Mouse (Mus musculus) kidney, postnatal 0 days (tissue): ENCODE measurements around the gene Macc1. TPM values are rescaled to one million over a fixed set of nuclear protein-coding genes. Genes with fewer than 3 reads are reported as not detected.

Source experiments
- ATAC-seq: fragments of 200-750 bp; cut with Nextera tagmentation; replicated peaks from 2 replicates; pipeline ENCODE4 v1.8.0; 2017; ENCODE audit warnings: low read depth, moderate number of reproducible peaks, moderate TSS enrichment, moderate library complexity; ENCODE audit not compliant: low FRiP score
- DNase-seq: peaks from one replicate; pipeline ENCODE4 v3.0.0-alpha.2; 2016; ENCODE audit warnings: low spot score
- H3K27ac ChIP-seq: fragments of 300-500 bp; sonication (generic); 2 replicates; pipeline ENCODE4 v1.5.1; 2014; ENCODE audit warnings: mild to moderate bottlenecking
- H3K27me3 ChIP-seq: fragments of 300-500 bp; sonication (generic); 2 replicates; pipeline ENCODE4 v1.6.1; 2014; ENCODE audit warnings: low read length, mixed read lengths; ENCODE audit not compliant: insufficient read depth
- H3K36me3 ChIP-seq: fragments of 300-500 bp; sonication (generic); 2 replicates; pipeline ENCODE4 v1.6.1; 2014; ENCODE audit warnings: low read length, mixed read lengths; ENCODE audit not compliant: insufficient read depth
- H3K4me1 ChIP-seq: fragments of 300-500 bp; sonication (generic); replicated peaks from 2 replicates; pipeline ENCODE4 v1.6.1; 2014; ENCODE audit warnings: antibody characterized with exemption, low read length, mixed read lengths; ENCODE audit not compliant: insufficient read depth
- H3K4me2 ChIP-seq: fragments of 300-500 bp; sonication (generic); 2 replicates; pipeline ENCODE4 v1.6.1; 2014; ENCODE audit warnings: mild to moderate bottlenecking, low read length, moderate library complexity, mixed read lengths
- H3K4me3 ChIP-seq: fragments of 300-500 bp; sonication (generic); replicated peaks from 2 replicates; pipeline ENCODE4 v1.5.1; 2014; ENCODE audit warnings: low read depth, low read length
- H3K9ac ChIP-seq: fragments of 300-500 bp; sonication (generic); 2 replicates; pipeline ENCODE4 v1.6.1; 2014; ENCODE audit warnings: low read depth, low read length
- H3K9me3 ChIP-seq: fragments of 300-500 bp; sonication (generic); replicated peaks from 2 replicates; pipeline ENCODE4 v1.6.1; 2016; ENCODE audit warnings: low read length, inconsistent platforms, mixed read lengths
- CTCF ChIP-seq: IDR thresholded peaks from 2 replicates; pipeline ENCODE4 v1.5.1; 2016; ENCODE audit warnings: antibody characterized with exemption, low read depth, mild to moderate bottlenecking, moderate library complexity
- WGBS: fragments of 180-500 bp; shearing (Covaris S2); extraction: QIAGEN DNeasy Blood & Tissue Kit; methylation state at CpG from one replicate; pipeline ENCODE4 v1.1.7; 2014; 5-methylcytosine and 5-hydroxymethylcytosine counted together
- polyA plus RNA-seq: library from polyadenylated mRNA; unstranded; fragments of >200 nt; fragmentation: Nextera tagmentation; extraction: Ambion mirVana; gene quantifications from 2 replicates; pipeline ENCODE4 v1.2.1, GENCODE M21; 2015

Macc1 gene
- polyA plus RNA-seq, 1 experiment from 2014 or later, result 0.78 TPM

DNA sequence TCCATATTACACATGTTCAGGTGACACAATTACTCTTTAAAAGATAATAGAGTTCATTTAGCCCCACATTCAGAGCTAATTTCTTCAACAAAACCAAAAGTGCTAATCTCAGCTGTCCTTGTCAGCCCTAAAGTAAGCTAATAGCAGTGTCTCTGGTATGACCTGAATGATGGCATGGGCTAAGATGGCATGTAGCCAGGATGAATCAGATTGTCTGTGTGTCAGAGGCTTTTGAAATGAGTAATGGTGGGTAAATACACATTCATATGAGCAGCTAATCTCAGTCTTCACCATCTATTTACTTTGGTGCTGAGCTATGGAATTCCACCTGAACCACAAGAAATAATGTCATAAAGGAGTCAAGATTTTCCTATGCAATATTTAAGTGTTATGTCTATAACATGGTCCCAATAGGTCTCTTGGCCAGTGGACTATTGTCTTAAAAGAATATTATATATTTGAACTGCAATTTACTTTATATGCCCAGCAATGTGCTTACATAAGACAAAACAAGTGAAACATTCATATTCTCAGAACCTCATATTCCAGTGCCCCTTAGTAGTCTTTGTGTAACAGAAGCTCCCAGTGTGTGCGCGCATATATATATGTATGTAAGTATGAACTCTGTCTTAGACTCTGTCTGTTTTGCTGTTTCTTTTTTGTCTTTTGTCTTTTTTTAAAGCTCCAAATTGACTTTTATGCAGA, 112.3 kb downstream of the Macc1 start:
- TF ChIP-seq CTCF, result no peak
- WGBS, result 97% methylated on average over 2 of the region's 2 CpGs
- no peak for ATAC-seq
- no peaks in the 10 kb centered on the region for H3K4me1 ChIP-seq
- no peak overlapping the region for H3K4me2 ChIP-seq
- no peak overlapping the region for H3K27ac ChIP-seq
- H3K4me3 ChIP-seq, result no peak overlapping the region
- no peaks in the 10 kb centered on the region for H3K36me3 ChIP-seq
- no peak for DNase-seq
- no peaks in the 10 kb centered on the region for H3K9me3 ChIP-seq
- no peaks in the 10 kb centered on the region for H3K27me3 ChIP-seq
- no peak overlapping the region for H3K9ac ChIP-seq

DNA sequence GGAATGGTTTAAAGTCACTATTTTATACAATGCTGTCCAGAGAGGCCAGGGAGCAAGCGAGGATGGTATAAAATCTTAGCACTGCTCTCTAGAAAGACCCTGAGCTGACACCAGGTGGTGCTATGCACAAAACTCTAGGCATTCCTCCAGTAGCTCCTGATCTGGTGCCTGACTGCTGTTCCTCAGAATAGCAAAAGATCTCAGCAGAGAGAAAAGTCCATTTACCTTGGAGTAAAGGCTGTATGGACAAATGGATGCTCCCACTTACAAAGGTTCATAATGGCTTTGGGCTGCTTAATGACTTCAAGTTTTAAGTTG, 112.8 kb downstream of the Macc1 start:
- H3K27me3 ChIP-seq, result no peaks in the 10 kb centered on the region
- no peak overlapping the region for H3K4me3 ChIP-seq
- no peaks in the 10 kb centered on the region for H3K9me3 ChIP-seq
- peak; percentile 71; the same call in 1 of the 2 replicates for ATAC-seq
- no peak overlapping the region for H3K27ac ChIP-seq
- WGBS, result 56% methylated on average over 1 of the region's 1 CpGs
- H3K4me2 ChIP-seq, result no peak overlapping the region
- DNase-seq, result peak; percentile 84
- no peak overlapping the region for H3K9ac ChIP-seq
- H3K4me1 ChIP-seq, result no peaks in the 10 kb centered on the region
- peak; percentile 76 for TF ChIP-seq CTCF
- H3K36me3 ChIP-seq, result no peaks in the 10 kb centered on the region

DNA sequence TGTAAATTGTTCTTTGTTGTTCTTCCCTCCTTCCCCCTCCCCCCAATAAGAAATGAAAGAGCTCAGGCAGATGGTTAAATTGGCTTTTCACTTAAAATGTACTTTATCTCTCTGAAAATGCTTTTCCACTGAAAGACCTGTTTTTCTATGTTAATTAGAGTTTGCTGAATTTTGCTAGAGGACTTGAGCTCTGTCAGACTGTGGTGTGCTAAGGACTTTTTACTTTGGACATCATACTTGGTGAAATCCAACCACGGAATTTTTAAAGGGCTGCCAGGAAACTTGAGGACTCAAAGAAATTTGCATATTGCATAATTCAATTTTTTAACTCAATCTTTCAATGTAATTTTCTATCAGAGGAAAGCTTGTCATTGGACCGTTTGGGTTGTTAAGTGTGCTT, 126.7 kb downstream of the Macc1 start:
- no peak for TF ChIP-seq CTCF
- Histone ChIP-seq H3K9ac (no peak overlapping the region), H3K4me2 (no peak overlapping the region), H3K36me3 (no peaks in the 10 kb centered on the region), H3K27me3 (no peaks in the 10 kb centered on the region), H3K4me1 (no peaks in the 10 kb centered on the region), H3K4me3 (no peak overlapping the region), H3K27ac (no peak overlapping the region), H3K9me3 (no peaks in the 10 kb centered on the region)
- ATAC-seq (no peak), DNase-seq (peak; percentile 24)
- 58% methylated on average over 2 of the region's 2 CpGs for WGBS

DNA sequence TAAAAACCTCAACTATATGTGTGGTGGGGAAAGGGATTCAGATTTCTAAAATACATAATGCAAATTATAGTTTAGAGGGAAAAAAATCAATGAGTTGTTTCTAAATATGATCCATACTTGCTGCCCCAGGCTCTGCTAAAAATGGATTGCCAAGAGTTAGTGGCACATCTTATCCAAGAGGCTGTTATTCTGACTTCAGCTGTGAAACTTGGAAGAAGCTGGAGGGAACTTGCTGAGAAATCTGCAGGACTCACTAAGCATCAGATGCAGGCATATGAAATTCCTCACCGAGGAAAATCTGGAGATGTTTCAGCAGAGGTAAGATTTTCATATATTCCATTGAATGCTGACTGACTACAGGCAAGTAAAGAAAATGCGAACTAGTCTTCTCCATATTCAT, 136.0 kb downstream of the Macc1 start:
- Histone ChIP-seq H3K36me3 (no peaks in the 10 kb centered on the region), H3K4me2 (no peak overlapping the region), H3K9ac (no peak overlapping the region), H3K27ac (no peak overlapping the region), H3K27me3 (no peaks in the 10 kb centered on the region), H3K9me3 (no peaks in the 10 kb centered on the region), H3K4me3 (no peak overlapping the region), H3K4me1 (no peaks in the 10 kb centered on the region)
- no peak for ATAC-seq
- 84% methylated on average over 2 of the region's 2 CpGs for WGBS
- no peak for DNase-seq
- TF ChIP-seq CTCF, result no peak

DNA sequence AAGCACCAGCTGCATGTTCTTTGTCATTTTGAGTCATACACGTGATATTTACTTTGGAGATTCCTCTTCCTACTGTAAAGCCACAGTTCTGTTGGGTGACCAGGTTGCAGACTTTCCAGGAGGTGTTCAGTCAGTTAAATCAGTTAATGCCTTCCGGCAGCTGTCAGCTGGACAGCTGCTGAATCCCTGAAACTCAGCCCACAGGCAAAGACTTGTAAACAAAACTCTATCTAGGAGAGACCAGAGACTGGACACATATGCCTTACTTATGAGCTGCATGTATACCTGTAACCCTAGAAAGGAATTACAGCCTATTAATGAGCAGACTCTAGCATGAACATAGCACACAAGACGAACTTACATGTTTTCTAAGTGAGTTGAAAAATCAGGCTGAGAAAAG, 137.2 kb downstream of the Macc1 start:
- Histone ChIP-seq H3K4me2 (no peak overlapping the region), H3K9ac (no peak overlapping the region), H3K4me1 (no peaks in the 10 kb centered on the region), H3K36me3 (no peaks in the 10 kb centered on the region), H3K4me3 (no peak overlapping the region), H3K9me3 (no peaks in the 10 kb centered on the region), H3K27me3 (no peaks in the 10 kb centered on the region), H3K27ac (no peak overlapping the region)
- DNase-seq (peak; percentile 22), ATAC-seq (no peak)
- WGBS, result 46% methylated on average over 3 of the region's 3 CpGs
- TF ChIP-seq CTCF, result no peak

DNA sequence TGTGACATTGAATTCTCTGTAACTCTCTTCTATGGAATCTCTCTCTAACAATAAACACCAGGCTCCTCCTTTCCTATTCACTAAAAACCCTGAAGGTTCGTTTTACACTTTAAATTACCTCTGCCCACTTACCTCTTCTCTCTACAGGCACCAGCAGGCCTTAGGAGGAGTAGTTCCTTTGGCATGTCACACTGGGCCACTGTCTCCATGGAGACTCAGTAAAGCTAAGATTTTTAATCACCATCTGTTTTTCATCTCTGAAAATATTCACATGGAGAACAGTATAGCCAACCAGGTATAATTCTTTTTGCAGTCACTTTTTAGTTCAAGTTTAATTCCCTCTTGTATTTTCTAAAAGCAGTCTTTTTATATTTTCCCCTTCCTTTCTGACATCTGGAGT, 140.0 kb downstream of the Macc1 start:
- no peaks in the 10 kb centered on the region for H3K36me3 ChIP-seq
- TF ChIP-seq CTCF, result no peak
- 26% methylated on average over 1 of the region's 1 CpGs for WGBS
- H3K9ac ChIP-seq, result no peak overlapping the region
- ATAC-seq (no peak), DNase-seq (no peak)
- no peak overlapping the region for H3K4me3 ChIP-seq
- no peak overlapping the region for H3K4me2 ChIP-seq
- H3K9me3 ChIP-seq, result no peaks in the 10 kb centered on the region
- no peaks in the 10 kb centered on the region for H3K4me1 ChIP-seq
- no peak overlapping the region for H3K27ac ChIP-seq
- no peaks in the 10 kb centered on the region for H3K27me3 ChIP-seq
